Mouse (Mus musculus): ENCODE results near the gene Galnt14. TPM values are rescaled to one million over a fixed set of nuclear protein-coding genes. Genes with fewer than 3 reads are reported as not detected.

Gene Galnt14
- polyA plus RNA-seq, 1 experiment from 2014 or later, result 5.1 TPM

- ATAC-seq (ENCODE audit: low FRiP score) (no peak), DNase-seq (ENCODE audit: low spot score) (no peak)
- H3K4me2 ChIP-seq (replicated peaks; ENCODE audit: low read depth, low read length), result no peak overlapping the region
- H3K9ac ChIP-seq (ENCODE audit: low read depth, low read length), result no peak overlapping the region
- H3K27me3 ChIP-seq (ENCODE audit: control insufficient read depth, insufficient read depth, low read length), result no peaks in the 10 kb centered on the region
- WGBS, result 84% methylated on average over 4 of the region's 4 CpGs
- no peaks in the 10 kb centered on the region for H3K36me3 ChIP-seq (ENCODE audit: control insufficient read depth, insufficient read depth, low read length)
- no peaks in the 10 kb centered on the region for H3K9me3 ChIP-seq (ENCODE audit: control insufficient read depth, low read length)
- no peaks in the 10 kb centered on the region for H3K4me1 ChIP-seq (replicated peaks; ENCODE audit: control insufficient read depth, insufficient read depth, low read length)
- no peak overlapping the region for H3K4me3 ChIP-seq (ENCODE audit: low read depth, low read length)
- H3K27ac ChIP-seq (ENCODE audit: low read depth, low read length), result no peak overlapping the region
Measured at GRCm38 (mm10) chr17:73626912-73627311, 83.3 kb downstream of the Galnt14 start.

GRCm38 (mm10) chr17:73620049-73620448, 90.2 kb downstream of the Galnt14 start:
- Histone ChIP-seq H3K27me3 (ENCODE audit: control insufficient read depth, insufficient read depth, low read length) (no peaks in the 10 kb centered on the region), H3K27ac (ENCODE audit: low read depth, low read length) (no peak overlapping the region), H3K36me3 (ENCODE audit: control insufficient read depth, insufficient read depth, low read length) (no peaks in the 10 kb centered on the region), H3K4me2 (replicated peaks; ENCODE audit: low read depth, low read length) (no peak overlapping the region), H3K9me3 (ENCODE audit: control insufficient read depth, low read length) (no peaks in the 10 kb centered on the region), H3K4me3 (ENCODE audit: low read depth, low read length) (no peak overlapping the region), H3K9ac (ENCODE audit: low read depth, low read length) (no peak overlapping the region), H3K4me1 (replicated peaks; ENCODE audit: control insufficient read depth, insufficient read depth, low read length) (no peaks in the 10 kb centered on the region)
- ATAC-seq (ENCODE audit: low FRiP score) (no peak), DNase-seq (ENCODE audit: low spot score) (no peak)
- WGBS, result 91% methylated on average over 4 of the region's 4 CpGs

GRCm38 (mm10) chr17:73602552-73603478, 107.4 kb downstream of the Galnt14 start:
- no peak for ATAC-seq (ENCODE audit: low FRiP score)
- Histone ChIP-seq H3K4me2 (replicated peaks; ENCODE audit: low read depth, low read length) (no peak overlapping the region), H3K9me3 (ENCODE audit: control insufficient read depth, low read length) (no peaks in the 10 kb centered on the region), H3K27ac (ENCODE audit: low read depth, low read length) (no peak overlapping the region), H3K4me1 (replicated peaks; ENCODE audit: control insufficient read depth, insufficient read depth, low read length) (no peaks in the 10 kb centered on the region), H3K36me3 (ENCODE audit: control insufficient read depth, insufficient read depth, low read length) (no peaks in the 10 kb centered on the region), H3K9ac (ENCODE audit: low read depth, low read length) (no peak overlapping the region), H3K4me3 (ENCODE audit: low read depth, low read length) (no peak overlapping the region), H3K27me3 (ENCODE audit: control insufficient read depth, insufficient read depth, low read length) (no peaks in the 10 kb centered on the region)
- 80% methylated on average over 5 of the region's 5 CpGs for WGBS
- no peak for DNase-seq (ENCODE audit: low spot score)

DNA sequence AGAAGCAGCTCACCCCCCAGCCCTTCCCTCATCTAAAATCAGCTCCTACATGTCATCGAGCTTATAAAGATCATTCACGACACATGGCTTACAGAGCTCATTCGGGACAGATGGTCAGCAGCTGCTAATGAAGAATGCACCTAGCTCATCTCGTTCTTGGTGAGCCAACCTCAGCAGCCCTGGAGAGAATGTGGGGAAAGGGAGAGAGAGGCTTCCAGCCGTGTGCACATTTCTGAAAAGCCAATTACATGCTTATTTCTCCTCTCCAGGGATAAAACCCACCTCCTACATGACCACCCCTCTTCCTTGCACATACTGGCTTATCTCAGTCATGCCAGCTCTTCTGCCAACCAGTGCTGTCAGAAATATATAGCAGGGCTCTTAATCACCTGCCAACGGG, 110.3 kb downstream of the Galnt14 start:
- Histone ChIP-seq H3K4me1 (replicated peaks; ENCODE audit: control insufficient read depth, insufficient read depth, low read length) (no peaks in the 10 kb centered on the region), H3K9me3 (ENCODE audit: control insufficient read depth, low read length) (no peaks in the 10 kb centered on the region), H3K4me3 (ENCODE audit: low read depth, low read length) (no peak overlapping the region), H3K27ac (ENCODE audit: low read depth, low read length) (no peak overlapping the region), H3K27me3 (ENCODE audit: control insufficient read depth, insufficient read depth, low read length) (no peaks in the 10 kb centered on the region), H3K36me3 (ENCODE audit: control insufficient read depth, insufficient read depth, low read length) (no peaks in the 10 kb centered on the region), H3K9ac (ENCODE audit: low read depth, low read length) (no peak overlapping the region), H3K4me2 (replicated peaks; ENCODE audit: low read depth, low read length) (no peak overlapping the region)
- 77% methylated on average over 6 of the region's 6 CpGs for WGBS
- ATAC-seq (ENCODE audit: low FRiP score) (no peak), DNase-seq (ENCODE audit: low spot score) (no peak)

- no peaks in the 10 kb centered on the region for H3K36me3 ChIP-seq (ENCODE audit: control insufficient read depth, insufficient read depth, low read length)
- H3K4me2 ChIP-seq (replicated peaks; ENCODE audit: low read depth, low read length), result no peak overlapping the region
- H3K4me3 ChIP-seq (ENCODE audit: low read depth, low read length), result no peak overlapping the region
- no peaks in the 10 kb centered on the region for H3K9me3 ChIP-seq (ENCODE audit: control insufficient read depth, low read length)
- no peak overlapping the region for H3K27ac ChIP-seq (ENCODE audit: low read depth, low read length)
- no peak overlapping the region for H3K9ac ChIP-seq (ENCODE audit: low read depth, low read length)
- H3K4me1 ChIP-seq (replicated peaks; ENCODE audit: control insufficient read depth, insufficient read depth, low read length), result no peaks in the 10 kb centered on the region
- ATAC-seq (ENCODE audit: low FRiP score) (no peak), DNase-seq (ENCODE audit: low spot score) (no peak)
- H3K27me3 ChIP-seq (ENCODE audit: control insufficient read depth, insufficient read depth, low read length), result no peaks in the 10 kb centered on the region
- WGBS, result 91% methylated on average over 2 of the region's 2 CpGs
Measured at GRCm38 (mm10) chr17:73592081-73592480, 118.2 kb downstream of the Galnt14 start.

- Histone ChIP-seq H3K4me1 (replicated peaks; ENCODE audit: control insufficient read depth, insufficient read depth, low read length) (no peaks in the 10 kb centered on the region), H3K27me3 (ENCODE audit: control insufficient read depth, insufficient read depth, low read length) (no peaks in the 10 kb centered on the region), H3K36me3 (ENCODE audit: control insufficient read depth, insufficient read depth, low read length) (no peaks in the 10 kb centered on the region), H3K27ac (ENCODE audit: low read depth, low read length) (no peak overlapping the region), H3K4me2 (replicated peaks; ENCODE audit: low read depth, low read length) (no peak overlapping the region), H3K4me3 (ENCODE audit: low read depth, low read length) (no peak overlapping the region), H3K9me3 (ENCODE audit: control insufficient read depth, low read length) (no peaks in the 10 kb centered on the region), H3K9ac (ENCODE audit: low read depth, low read length) (no peak overlapping the region)
- WGBS, result 91% methylated on average over 6 of the region's 6 CpGs
- ATAC-seq (ENCODE audit: low FRiP score), result no peak
- no peak for DNase-seq (ENCODE audit: low spot score)
Measured at GRCm38 (mm10) chr17:73587573-73587972, 122.7 kb downstream of the Galnt14 start.

GRCm38 (mm10) chr17:73574186-73574585, 136.1 kb downstream of the Galnt14 start:
- Histone ChIP-seq H3K9ac (ENCODE audit: low read depth, low read length) (no peak overlapping the region), H3K4me3 (ENCODE audit: low read depth, low read length) (no peak overlapping the region), H3K4me2 (replicated peaks; ENCODE audit: low read depth, low read length) (no peak overlapping the region), H3K4me1 (replicated peaks; ENCODE audit: control insufficient read depth, insufficient read depth, low read length) (no peaks in the 10 kb centered on the region), H3K27me3 (ENCODE audit: control insufficient read depth, insufficient read depth, low read length) (no peaks in the 10 kb centered on the region), H3K36me3 (ENCODE audit: control insufficient read depth, insufficient read depth, low read length) (no peaks in the 10 kb centered on the region), H3K9me3 (ENCODE audit: control insufficient read depth, low read length) (no peaks in the 10 kb centered on the region), H3K27ac (ENCODE audit: low read depth, low read length) (no peak overlapping the region)
- DNase-seq (ENCODE audit: low spot score) (no peak), ATAC-seq (ENCODE audit: low FRiP score) (no peak)
- 70% methylated on average over 1 of the region's 1 CpGs for WGBS

- ATAC-seq (ENCODE audit: low FRiP score), result no peak
- no peaks in the 10 kb centered on the region for H3K9me3 ChIP-seq (ENCODE audit: control insufficient read depth, low read length)
Measured at GRCm38 (mm10) chr17:73572881-73573280, 137.4 kb downstream of the Galnt14 start.

DNA sequence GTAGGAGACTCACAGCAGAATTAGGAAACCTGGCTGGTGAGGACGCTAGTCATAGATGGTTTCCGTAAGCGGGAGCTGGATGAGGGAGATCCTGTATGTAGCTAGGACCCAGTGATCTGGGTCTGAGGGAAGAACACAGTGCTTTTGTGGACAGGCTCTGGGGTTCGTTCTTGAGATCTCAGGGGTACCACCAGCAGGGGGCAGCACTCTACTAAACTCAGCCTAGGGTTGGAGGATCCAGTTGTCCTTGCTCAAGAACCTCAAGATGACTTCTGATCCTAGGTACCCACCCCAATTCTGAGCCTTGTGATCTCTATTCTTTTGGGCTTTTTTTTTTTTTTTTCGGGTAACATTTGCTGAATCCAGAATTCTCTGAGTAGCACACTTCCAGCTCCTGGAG, 137.8 kb downstream of the Galnt14 start:
- ATAC-seq (ENCODE audit: low FRiP score) (no peak), DNase-seq (ENCODE audit: low spot score) (peak; percentile 45)

More at GRCm38 (mm10) chr17:73572881-73573280, 137.4 kb downstream of the Galnt14 start:
- H3K4me3 ChIP-seq (ENCODE audit: low read depth, low read length), result no peak overlapping the region
- H3K4me1 ChIP-seq (replicated peaks; ENCODE audit: control insufficient read depth, insufficient read depth, low read length), result no peaks in the 10 kb centered on the region
- H3K27ac ChIP-seq (ENCODE audit: low read depth, low read length), result no peak overlapping the region
- no peak overlapping the region for H3K4me2 ChIP-seq (replicated peaks; ENCODE audit: low read depth, low read length)
- 71% methylated on average over 5 of the region's 5 CpGs for WGBS
- no peak overlapping the region for H3K9ac ChIP-seq (ENCODE audit: low read depth, low read length)
- no peak for DNase-seq (ENCODE audit: low spot score)
- no peaks in the 10 kb centered on the region for H3K27me3 ChIP-seq (ENCODE audit: control insufficient read depth, insufficient read depth, low read length)
- no peaks in the 10 kb centered on the region for H3K36me3 ChIP-seq (ENCODE audit: control insufficient read depth, insufficient read depth, low read length)

More for the DNA sequence above, 137.8 kb downstream of the Galnt14 start:
- Histone ChIP-seq H3K27me3 (ENCODE audit: control insufficient read depth, insufficient read depth, low read length) (no peaks in the 10 kb centered on the region), H3K9ac (ENCODE audit: low read depth, low read length) (no peak overlapping the region), H3K4me3 (ENCODE audit: low read depth, low read length) (no peak overlapping the region), H3K27ac (ENCODE audit: low read depth, low read length) (no peak overlapping the region), H3K9me3 (ENCODE audit: control insufficient read depth, low read length) (no peaks in the 10 kb centered on the region), H3K4me1 (replicated peaks; ENCODE audit: control insufficient read depth, insufficient read depth, low read length) (no peaks in the 10 kb centered on the region), H3K4me2 (replicated peaks; ENCODE audit: low read depth, low read length) (no peak overlapping the region), H3K36me3 (ENCODE audit: control insufficient read depth, insufficient read depth, low read length) (no peaks in the 10 kb centered on the region)
- WGBS, result 85% methylated on average over 5 of the region's 5 CpGs

All from hindbrain, embryonic 11.5 days (tissue).